Mouse (Mus musculus) MEL (cell line): Measurements from ENCODE around the gene Ist1.

Experiments used
- CTCF ChIP-seq, 3 experiments: IDR thresholded peaks in 2 of 3; conservative IDR thresholded peaks in 1 of 3; 2 replicates each; pipeline ENCODE4 v1.5.1; 2011 to 2012; ENCODE audit warnings: low read length in 3 of 3, low read depth in 2 of 3, mild to moderate bottlenecking in 2 of 3, improper control_type of control experiment in 1 of 3, inconsistent platforms in 1 of 3, mixed read lengths in 1 of 3, moderate library complexity in 1 of 3; ENCODE audit not compliant: control insufficient read depth in 1 of 3, insufficient read depth in 1 of 3, poor library complexity in 1 of 3, severe bottlenecking in 1 of 3
- EP300 ChIP-seq, 2 experiments: IDR thresholded peaks; 2 replicates each; pipeline ENCODE4 v1.6.1; 2011; ENCODE audit warnings: improper control_type of control experiment in 2 of 2, low read length in 2 of 2, low read depth in 1 of 2, mild to moderate bottlenecking in 1 of 2
- GATA1 ChIP-seq: IDR thresholded peaks from 2 replicates; pipeline ENCODE4 v1.6.1; 2011; ENCODE audit warnings: low read depth, low read length, improper control_type of control experiment
- MXI1 ChIP-seq: IDR thresholded peaks from 2 replicates; pipeline ENCODE4 v1.6.1; 2011; ENCODE audit warnings: mild to moderate bottlenecking, low read depth, low read length, improper control_type of control experiment
- POLR2A ChIP-seq, 2 experiments: IDR thresholded peaks; 2 replicates each; pipeline ENCODE4 v1.6.1; 2011 to 2012; ENCODE audit warnings: low read length in 2 of 2, mild to moderate bottlenecking in 2 of 2, control low read depth in 1 of 2, improper control_type of control experiment in 1 of 2, low read depth in 1 of 2, moderate library complexity in 1 of 2; ENCODE audit not compliant: control insufficient read depth in 1 of 2, insufficient read depth in 1 of 2, poor library complexity in 1 of 2
- USF1 ChIP-seq: IDR thresholded peaks from 2 replicates; pipeline ENCODE4 v1.6.1; 2014; ENCODE audit warnings: low read depth, mild to moderate bottlenecking, inconsistent platforms, low read length, improper control_type of control experiment, moderate library complexity
- ZC3H11A ChIP-seq: IDR thresholded peaks from 2 replicates; pipeline ENCODE4 v1.6.1; 2012; ENCODE audit warnings: low read depth, mild to moderate bottlenecking, inconsistent platforms, low read length, improper control_type of control experiment

DNA sequence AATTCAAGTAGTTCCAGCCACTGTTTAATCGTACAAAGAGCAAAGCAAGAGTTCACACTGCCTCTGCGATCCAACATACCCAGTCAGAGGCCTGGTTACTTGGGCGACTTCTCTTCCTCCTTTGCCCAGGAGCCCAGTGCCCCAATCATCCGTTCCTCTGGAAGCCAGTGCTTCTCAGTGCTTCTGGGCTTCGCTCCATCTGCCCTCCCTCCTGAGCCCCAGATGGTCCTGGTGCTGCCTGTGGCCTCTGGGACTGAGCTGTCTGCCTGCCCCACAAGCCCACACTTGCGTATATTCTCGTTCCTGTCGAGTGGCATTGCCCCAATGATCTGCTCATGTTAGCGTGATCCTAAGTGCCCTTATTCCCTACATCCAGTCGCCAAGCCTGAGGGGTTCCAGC lies 42.3 kb downstream of the Ist1 start:
- TF ChIP-seq GATA1 (no peak), ZC3H11A (no peak), CTCF (IDR thresholded peaks at IDR 0.05 in 2 of 3, conservative IDR thresholded peaks at IDR 0.05 in 1 of 3; ENCODE audit: control insufficient read depth in 1 of 3, insufficient read depth in 1 of 3, low read depth in 2 of 3, low read length in 3 of 3, poor library complexity in 1 of 3, severe bottlenecking in 1 of 3) (no peak), EP300 (IDR thresholded peaks at IDR 0.05; ENCODE audit: low read depth in 1 of 2, low read length in 2 of 2) (no peak), POLR2A (IDR thresholded peaks at IDR 0.05; ENCODE audit: control insufficient read depth in 1 of 2, insufficient read depth in 1 of 2, low read depth in 1 of 2, low read length in 2 of 2, poor library complexity in 1 of 2) (no peak), MXI1 (no peak), USF1 (no peak)
